ENCODE assay signal across 9 mouse cellular contexts in genomic region chr11:63952743-63953191, GRCm38 (mm10). TPM values are rescaled to one million over a fixed set of nuclear protein-coding genes. Genes with fewer than 3 reads are reported as not detected.
A peak's percentile ranks its signal among the peaks of the same experiment; 100 is the strongest.
DNase-seq lines count a peak whose midpoint lies in the region; ATAC-seq and TF ChIP-seq lines count a peak whose summit lies in the region.
"Had no signal": no experiment of that assay in that cellular context is flagged by ENCODE, and none has a peak within 500 bp of the region (broad histone marks: within the 10 kb centered on the region; RNA-seq: fewer than 3 reads in every experiment).

No protein-coding gene starts in this region.

- no peaks in the 10 kb centered on the region for H3K36me3 ChIP-seq in lung, postnatal 0 days (ENCODE audit: insufficient read depth, low read length)
- no peaks in the 10 kb centered on the region for H3K36me3 ChIP-seq in forebrain, embryonic 16.5 days (ENCODE audit: control insufficient read depth, insufficient read depth)
- no peaks in the 10 kb centered on the region for H3K36me3 ChIP-seq in midbrain, embryonic 15.5 days (replicated peaks)

- 0 out of 2 replicates have a peak overlapping the region, but pooled peaks have one; percentile 41 for H3K4me2 ChIP-seq in lung, postnatal 0 days (replicated peaks; ENCODE audit: low read depth, low read length)
- no peak overlapping the region; the same call in 1 of the 2 replicates for H3K4me2 ChIP-seq in forebrain, embryonic 16.5 days (ENCODE audit: low read length)
- H3K4me2 ChIP-seq in midbrain, embryonic 15.5 days = peak overlapping the region; percentile 37; the same call in 1 of the 2 replicates

- TF ChIP-seq CTCF in lung, postnatal 0 days (IDR thresholded peaks at IDR 0.05) = no peak

- no peaks in the 10 kb centered on the region for H3K9me3 ChIP-seq in lung, postnatal 0 days (ENCODE audit: low read length)
- no peaks in the 10 kb centered on the region for H3K9me3 ChIP-seq in forebrain, embryonic 16.5 days (ENCODE audit: control insufficient read depth, low read length)
- no peaks in the 10 kb centered on the region for H3K9me3 ChIP-seq in midbrain, embryonic 15.5 days

- no peaks in the 10 kb centered on the region for H3K27me3 ChIP-seq in lung, postnatal 0 days (replicated peaks; ENCODE audit: insufficient read depth, low read length)
- H3K27me3 ChIP-seq in forebrain, embryonic 16.5 days (replicated peaks; ENCODE audit: control insufficient read depth, insufficient read depth, low read length) = 0 out of 2 replicates have a peak, but pooled peaks cover 3% of the 10 kb centered on the region
- H3K27me3 ChIP-seq in midbrain, embryonic 15.5 days (replicated peaks) = 0 out of 2 replicates have a peak, but pooled peaks cover 5% of the 10 kb centered on the region

- H3K9ac ChIP-seq in lung, postnatal 0 days (replicated peaks; ENCODE audit: low read depth) = no peak overlapping the region
- no peak overlapping the region for H3K9ac ChIP-seq in forebrain, embryonic 16.5 days (replicated peaks; ENCODE audit: low read depth, low read length)
- no peak overlapping the region for H3K9ac ChIP-seq in midbrain, embryonic 15.5 days
- H3K9ac ChIP-seq: liver, embryonic 14.5 days had no signal

- H3K27ac ChIP-seq in lung, postnatal 0 days (ENCODE audit: low read length) = no peak overlapping the region
- no peak overlapping the region for H3K27ac ChIP-seq in forebrain, embryonic 16.5 days (ENCODE audit: low read length)
- H3K27ac ChIP-seq in midbrain, embryonic 15.5 days = no peak overlapping the region
- H3K27ac ChIP-seq: liver, embryonic 14.5 days had no signal

- no peak for TF ChIP-seq EP300 in lung, postnatal 0 days (IDR thresholded peaks at IDR 0.05)

- ATAC-seq in lung, postnatal 0 days = peak; percentile 49
- ATAC-seq in forebrain, embryonic 16.5 days = peak; percentile 38; the same call in 1 of the 2 replicates
- no peak for ATAC-seq in midbrain, embryonic 15.5 days (replicated peaks)

- H3K4me3 ChIP-seq in lung, postnatal 0 days (ENCODE audit: low read depth, low read length) = no peak overlapping the region
- H3K4me3 ChIP-seq in forebrain, embryonic 16.5 days (replicated peaks; ENCODE audit: low read length) = no peak overlapping the region
- H3K4me3 ChIP-seq in midbrain, embryonic 15.5 days = no peak overlapping the region

- WGBS in lung, postnatal 0 days = 17% methylated on average over 4 of the region's 4 CpGs
- 13% methylated on average over 4 of the region's 4 CpGs for WGBS in forebrain, embryonic 16.5 days
- 7% methylated on average over 4 of the region's 4 CpGs for WGBS in midbrain, embryonic 15.5 days

- peak; percentile 61 for DNase-seq in lung, postnatal 0 days (ENCODE audit: low spot score)
- DNase-seq in lung, postnatal 14 days = no peak
- peak; percentile 92 for DNase-seq in ZHBTc4 (ENCODE audit: low read depth, low spot score)
- DNase-seq in layer of hippocampus, adult 18-20 months (ENCODE audit: low spot score in 2 of 2) = no peak
- DNase-seq in frontal cortex, postnatal 10 days (ENCODE audit: low spot score in 2 of 2) = no peak

- H3K4me1 ChIP-seq in lung, postnatal 0 days (ENCODE audit: insufficient read depth, low read depth, low read length) = peaks cover 3% of the 10 kb centered on the region; the same call in 1 of the 2 replicates
- H3K4me1 ChIP-seq in forebrain, embryonic 16.5 days (replicated peaks; ENCODE audit: control insufficient read depth, insufficient read depth, low read length) = peaks cover 17% of the 10 kb centered on the region
- peaks cover 16% of the 10 kb centered on the region for H3K4me1 ChIP-seq in midbrain, embryonic 15.5 days

RNA-seq across cellular contexts. Expression of gene Hs3st3b1, which starts 30.7 kb away (rescaled TPM):
- 0.63 and 0.76 TPM in 2 replicates for polyA plus RNA-seq in lung, postnatal 0 days (2015; fragmentation: Nextera tagmentation; extraction: Ambion mirVana)
- polyA plus RNA-seq in forebrain, embryonic 16.5 days (2015; fragmentation: Nextera tagmentation; extraction: Ambion mirVana) = 3.9 and 4.5 TPM in 2 replicates
- 13.0 and 14.2 TPM in 2 replicates for polyA plus RNA-seq in midbrain, embryonic 15.5 days (2015; fragmentation: Nextera tagmentation; extraction: Ambion mirVana)
- total RNA-seq in layer of hippocampus, adult 18-20 months (2021) = under 1 TPM; 0.67 to 0.71 TPM
- total RNA-seq: MEL had no signal

Comparison
In these comparisons a context has a peak if more than half of its experiments do, and no peak if none do; other contexts are left out.
1. DNase-seq: peak in lung, postnatal 0 days (single experiment) and ZHBTc4 (single experiment); none in lung, postnatal 14 days (single experiment), layer of hippocampus, adult 18-20 months (0 of 2) and frontal cortex, postnatal 10 days (0 of 2).